Mouse (Mus musculus): Measurements from ENCODE around the gene Stk32c. TPM values are rescaled to one million over a fixed set of nuclear protein-coding genes. Genes with fewer than 3 reads are reported as not detected.

Stk32c gene
- polyA plus RNA-seq, 1 experiment from 2014 or later: 0.09 TPM

DNA sequence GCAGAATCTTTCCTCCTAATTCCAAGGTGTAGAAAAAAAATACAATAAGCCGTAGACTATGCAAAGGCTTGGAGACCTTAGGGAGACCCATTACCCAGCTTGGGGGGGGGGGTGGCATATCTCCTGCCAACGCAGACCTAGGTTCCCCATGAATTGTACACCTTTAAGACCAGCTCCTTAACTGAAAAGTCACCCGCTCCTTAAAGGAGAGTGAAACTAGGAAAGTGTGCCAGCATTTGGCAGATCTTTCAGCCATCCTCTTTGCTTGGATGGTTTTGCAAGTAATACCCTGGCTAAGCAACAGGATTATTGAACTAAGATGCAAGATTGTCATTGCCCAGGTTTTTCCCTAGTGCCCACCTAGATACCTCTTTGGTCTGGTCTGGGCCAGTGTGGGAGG is 644 bp upstream of the Stk32c start:
- peak overlapping the region; percentile 97 for H3K27ac ChIP-seq
- peaks cover 22% of the 10 kb centered on the region for H3K4me1 ChIP-seq
- peak overlapping the region; percentile 67 for H3K4me3 ChIP-seq
- no peak for DNase-seq (ENCODE audit: low spot score)
- no peaks in the 10 kb centered on the region for H3K9me3 ChIP-seq (replicated peaks)
- WGBS: 64% methylated on average over 3 of the region's 3 CpGs
- H3K27me3 ChIP-seq (ENCODE audit: low read depth, poor library complexity, severe bottlenecking): no peaks in the 10 kb centered on the region
- H3K36me3 ChIP-seq: no peaks in the 10 kb centered on the region

DNA sequence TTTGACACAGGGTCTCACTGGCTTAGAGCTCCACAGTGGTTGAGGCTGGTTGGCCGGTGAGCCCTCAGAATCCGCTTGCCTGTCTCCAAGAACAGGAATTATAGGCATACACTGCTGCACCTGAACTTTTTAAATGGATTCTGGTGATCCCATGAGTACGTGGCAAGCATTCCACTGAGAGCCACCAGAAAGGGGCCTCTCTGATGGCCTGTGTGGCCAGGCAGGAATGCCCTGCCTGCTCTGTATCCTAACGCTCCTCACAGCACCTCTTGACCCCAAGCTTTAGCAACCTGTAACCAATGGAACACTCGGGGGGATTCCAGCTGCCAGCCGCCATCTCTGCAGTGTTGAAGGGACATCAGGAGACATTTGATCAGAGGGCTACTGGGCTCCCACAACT is 1.3 kb downstream of the Stk32c start:
- H3K36me3 ChIP-seq: no peaks in the 10 kb centered on the region
- peak overlapping the region; percentile 97; the same call in 1 of the 2 replicates for H3K27ac ChIP-seq
- H3K4me3 ChIP-seq: no peak overlapping the region
- peaks cover 26% of the 10 kb centered on the region for H3K4me1 ChIP-seq
- H3K9me3 ChIP-seq (replicated peaks): no peaks in the 10 kb centered on the region
- 81% methylated on average over 6 of the region's 6 CpGs for WGBS
- H3K27me3 ChIP-seq (ENCODE audit: low read depth, poor library complexity, severe bottlenecking): no peaks in the 10 kb centered on the region
- DNase-seq (ENCODE audit: low spot score): no peak

GRCm38 (mm10) chr7:139208773-139209095 is 4.4 kb downstream of the Stk32c start:
- Histone ChIP-seq H3K27me3 (ENCODE audit: low read depth, poor library complexity, severe bottlenecking) (no peaks in the 10 kb centered on the region), H3K9me3 (replicated peaks) (no peaks in the 10 kb centered on the region), H3K4me1 (peaks cover 24% of the 10 kb centered on the region), H3K36me3 (no peaks in the 10 kb centered on the region), H3K27ac (no peak overlapping the region), H3K4me3 (no peak overlapping the region)
- WGBS: 42% methylated on average over 4 of the region's 4 CpGs
- DNase-seq (ENCODE audit: low spot score): no peak

DNA sequence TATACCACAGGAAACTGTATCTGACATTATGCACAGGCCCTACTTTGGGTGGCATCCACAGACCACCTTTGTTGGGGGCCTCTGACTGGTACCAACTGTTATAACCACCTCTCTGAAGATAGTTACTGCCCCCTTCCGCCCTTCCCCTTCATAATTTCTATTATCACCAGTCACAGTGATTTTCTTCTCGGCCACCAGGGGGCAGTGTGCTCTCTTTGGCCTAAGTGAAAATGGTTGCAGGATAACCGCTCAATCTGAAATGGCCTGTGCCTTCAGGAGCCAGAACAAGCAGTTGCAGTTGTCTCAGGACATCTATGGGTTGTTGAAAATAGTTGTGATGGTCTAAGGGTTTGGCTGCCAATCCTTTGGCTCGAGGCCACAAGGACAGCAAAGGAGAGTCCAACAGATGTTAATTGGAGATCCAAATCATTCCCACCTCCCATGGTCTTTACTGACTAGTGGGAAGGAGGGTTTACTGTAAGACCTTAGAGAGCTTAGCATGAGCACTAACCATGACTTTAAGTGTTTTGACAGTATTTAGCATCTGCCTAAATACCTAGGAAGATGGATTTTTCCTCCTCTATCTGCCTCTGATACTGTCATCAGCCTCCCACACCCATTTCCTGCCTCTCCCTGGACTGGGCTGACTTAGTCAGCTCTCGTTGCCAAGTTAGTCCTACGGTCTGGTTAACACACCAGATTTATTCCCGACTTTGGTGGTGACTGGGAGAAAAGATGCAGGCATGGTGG is 4.9 kb downstream of the Stk32c start:
- H3K9me3 ChIP-seq (replicated peaks): no peaks in the 10 kb centered on the region
- H3K27ac ChIP-seq: no peak overlapping the region
- peaks cover 18% of the 10 kb centered on the region for H3K4me1 ChIP-seq
- peak; percentile 79 for DNase-seq (ENCODE audit: low spot score)
- WGBS: 28% methylated on average over 7 of the region's 7 CpGs
- no peak overlapping the region for H3K4me3 ChIP-seq
- H3K36me3 ChIP-seq: no peaks in the 10 kb centered on the region
- H3K27me3 ChIP-seq (ENCODE audit: low read depth, poor library complexity, severe bottlenecking): no peaks in the 10 kb centered on the region

DNA sequence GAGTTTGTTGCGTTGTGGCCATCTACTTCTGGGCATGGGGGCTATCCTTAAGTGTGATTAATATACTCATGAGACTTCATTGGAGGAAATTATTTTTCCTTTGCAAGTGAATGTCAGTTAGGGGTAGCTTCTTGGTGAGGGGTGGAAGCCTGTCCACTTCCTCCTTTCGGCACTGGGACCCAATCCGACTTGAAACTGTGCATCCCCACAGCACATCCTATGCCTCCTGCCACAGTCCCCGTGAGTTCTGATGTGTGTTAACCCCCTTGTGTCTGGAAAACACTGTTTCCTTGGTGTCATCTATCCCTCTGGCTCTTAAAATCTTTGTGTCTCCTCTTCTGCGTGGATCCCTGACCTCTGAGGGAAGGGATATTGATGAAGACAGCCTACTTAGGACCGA is 11.9 kb downstream of the Stk32c start:
- Histone ChIP-seq H3K4me1 (no peaks in the 10 kb centered on the region), H3K4me3 (no peak overlapping the region), H3K27me3 (ENCODE audit: low read depth, poor library complexity, severe bottlenecking) (peaks cover 15% of the 10 kb centered on the region; the same call in 1 of the 2 replicates), H3K36me3 (no peaks in the 10 kb centered on the region), H3K9me3 (replicated peaks) (no peaks in the 10 kb centered on the region), H3K27ac (no peak overlapping the region)
- WGBS: 65% methylated on average over 6 of the region's 6 CpGs
- DNase-seq (ENCODE audit: low spot score): no peak

- Histone ChIP-seq H3K27me3 (ENCODE audit: low read depth, poor library complexity, severe bottlenecking) (peaks cover 15% of the 10 kb centered on the region; the same call in 1 of the 2 replicates), H3K4me3 (no peak overlapping the region), H3K27ac (no peak overlapping the region), H3K36me3 (no peaks in the 10 kb centered on the region), H3K4me1 (no peaks in the 10 kb centered on the region), H3K9me3 (replicated peaks) (no peaks in the 10 kb centered on the region)
- DNase-seq (ENCODE audit: low spot score): peak; percentile 65
- WGBS: 35% methylated on average over 7 of the region's 7 CpGs
Observed at GRCm38 (mm10) chr7:139200108-139200507, 13.0 kb downstream of the Stk32c start.

- WGBS: 83% methylated on average over 4 of the region's 4 CpGs
- H3K4me1 ChIP-seq: no peaks in the 10 kb centered on the region
- no peak for DNase-seq (ENCODE audit: low spot score)
- peaks cover 15% of the 10 kb centered on the region; the same call in 1 of the 2 replicates for H3K27me3 ChIP-seq (ENCODE audit: low read depth, poor library complexity, severe bottlenecking)
- no peak overlapping the region for H3K4me3 ChIP-seq
- no peaks in the 10 kb centered on the region for H3K9me3 ChIP-seq (replicated peaks)
- no peaks in the 10 kb centered on the region for H3K36me3 ChIP-seq
- H3K27ac ChIP-seq: no peak overlapping the region
Observed at GRCm38 (mm10) chr7:139197022-139197421, 16.1 kb downstream of the Stk32c start.

GRCm38 (mm10) chr7:139191619-139192018 is 21.5 kb downstream of the Stk32c start:
- DNase-seq (ENCODE audit: low spot score): no peak
- no peak overlapping the region for H3K4me3 ChIP-seq
- H3K27me3 ChIP-seq (ENCODE audit: low read depth, poor library complexity, severe bottlenecking): peaks cover 40% of the 10 kb centered on the region
- no peak overlapping the region for H3K27ac ChIP-seq
- H3K9me3 ChIP-seq (replicated peaks): peaks cover 4% of the 10 kb centered on the region; the same call in 1 of the 2 replicates
- WGBS: 71% methylated on average over 6 of the region's 6 CpGs
- peaks cover 18% of the 10 kb centered on the region for H3K4me1 ChIP-seq
- H3K36me3 ChIP-seq: no peaks in the 10 kb centered on the region

GRCm38 (mm10) chr7:139190616-139191015 is 22.5 kb downstream of the Stk32c start:
- peaks cover 50% of the 10 kb centered on the region for H3K27me3 ChIP-seq (ENCODE audit: low read depth, poor library complexity, severe bottlenecking)
- peaks cover 24% of the 10 kb centered on the region for H3K4me1 ChIP-seq
- no peak for DNase-seq (ENCODE audit: low spot score)
- 92% methylated on average over 4 of the region's 4 CpGs for WGBS
- no peaks in the 10 kb centered on the region for H3K36me3 ChIP-seq
- H3K27ac ChIP-seq: no peak overlapping the region
- H3K9me3 ChIP-seq (replicated peaks): peaks cover 4% of the 10 kb centered on the region; the same call in 1 of the 2 replicates
- no peak overlapping the region for H3K4me3 ChIP-seq

DNA sequence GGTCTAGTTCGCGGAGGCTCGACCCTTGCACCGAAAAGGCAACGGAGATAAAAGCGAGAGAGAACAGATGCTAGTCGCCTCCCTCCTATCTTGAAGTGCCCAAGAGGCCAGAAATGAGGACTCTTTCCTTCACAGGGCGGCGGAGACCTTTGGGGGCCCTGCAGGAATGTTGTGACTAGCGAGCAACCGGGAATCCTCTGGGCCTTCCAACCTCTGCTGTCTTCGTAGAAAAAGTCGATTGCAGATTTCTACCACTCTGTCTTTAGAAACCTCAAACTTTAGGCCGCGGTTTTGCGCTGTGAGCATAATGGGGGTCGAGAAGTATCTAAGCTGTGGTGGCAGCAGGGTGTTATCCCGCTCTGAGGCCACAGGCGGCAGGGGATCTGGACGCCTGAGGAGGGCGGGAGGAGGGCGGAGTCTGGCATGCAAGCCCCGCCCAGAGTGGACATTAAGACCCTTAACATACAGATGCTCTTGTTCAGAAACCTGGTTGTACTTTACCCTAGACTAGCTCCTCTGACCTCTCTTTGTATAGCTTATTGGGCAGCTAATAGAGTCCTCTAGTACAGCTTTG is 24.4 kb downstream of the Stk32c start:
- 2% methylated on average over 23 of the region's 23 CpGs for WGBS
- Histone ChIP-seq H3K4me1 (peaks cover 24% of the 10 kb centered on the region), H3K9me3 (replicated peaks) (peaks cover 4% of the 10 kb centered on the region; the same call in 1 of the 2 replicates), H3K27ac (peak overlapping the region; percentile 61), H3K27me3 (ENCODE audit: low read depth, poor library complexity, severe bottlenecking) (peaks cover 61% of the 10 kb centered on the region), H3K36me3 (no peaks in the 10 kb centered on the region), H3K4me3 (peak overlapping the region; percentile 66)
- DNase-seq (ENCODE audit: low spot score): peak; percentile 71

DNA sequence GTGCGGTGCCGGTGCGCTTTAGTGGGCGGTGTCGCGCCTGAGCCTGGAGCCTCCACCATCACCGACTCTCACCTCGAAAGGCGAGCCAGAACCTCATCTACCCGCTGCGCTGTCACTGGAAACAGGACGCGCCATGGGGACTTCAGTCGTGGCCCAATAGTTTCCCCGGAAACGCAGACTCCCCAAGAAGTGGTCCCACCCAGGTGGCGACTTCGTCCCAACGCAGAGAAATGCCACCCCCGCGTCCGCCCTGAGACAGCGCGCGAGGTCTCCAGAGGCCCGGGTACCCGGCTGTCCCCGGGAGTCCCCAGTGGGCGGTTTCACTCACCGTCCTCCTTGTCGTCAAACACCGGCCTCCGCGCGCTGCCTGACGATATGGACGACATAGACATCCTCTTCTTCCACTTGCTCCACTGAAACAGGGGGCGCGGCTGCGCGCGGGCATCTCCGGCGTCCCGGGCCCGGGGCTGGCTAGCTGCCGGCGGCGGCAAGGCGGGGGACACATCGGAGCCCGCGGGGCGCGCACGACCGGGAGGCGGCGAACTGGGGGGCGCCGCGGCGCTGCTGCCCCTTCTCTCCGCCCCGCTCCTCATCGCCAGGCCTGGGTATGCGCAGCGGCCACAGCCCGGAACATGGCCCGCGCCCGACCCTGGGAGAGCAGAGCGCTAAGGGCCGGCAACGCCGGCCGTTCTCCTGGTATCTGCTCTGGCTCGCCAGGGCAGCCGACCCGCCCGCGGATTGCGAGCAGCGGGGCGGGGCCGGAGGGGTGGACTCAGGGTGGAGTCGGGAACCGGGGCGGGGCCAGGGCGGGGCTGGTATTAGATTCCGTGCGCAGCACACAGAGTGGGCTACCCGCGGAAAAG is 25.1 kb downstream of the Stk32c start:
- Histone ChIP-seq H3K36me3 (no peaks in the 10 kb centered on the region), H3K9me3 (replicated peaks) (peaks cover 4% of the 10 kb centered on the region; the same call in 1 of the 2 replicates), H3K4me3 (peak overlapping the region; percentile 66), H3K27ac (peak overlapping the region; percentile 61), H3K27me3 (ENCODE audit: low read depth, poor library complexity, severe bottlenecking) (peaks cover 61% of the 10 kb centered on the region), H3K4me1 (peaks cover 24% of the 10 kb centered on the region)
- DNase-seq (ENCODE audit: low spot score): peak; percentile 93
- WGBS: under 1% methylated on average over 92 of the region's 94 CpGs

DNA sequence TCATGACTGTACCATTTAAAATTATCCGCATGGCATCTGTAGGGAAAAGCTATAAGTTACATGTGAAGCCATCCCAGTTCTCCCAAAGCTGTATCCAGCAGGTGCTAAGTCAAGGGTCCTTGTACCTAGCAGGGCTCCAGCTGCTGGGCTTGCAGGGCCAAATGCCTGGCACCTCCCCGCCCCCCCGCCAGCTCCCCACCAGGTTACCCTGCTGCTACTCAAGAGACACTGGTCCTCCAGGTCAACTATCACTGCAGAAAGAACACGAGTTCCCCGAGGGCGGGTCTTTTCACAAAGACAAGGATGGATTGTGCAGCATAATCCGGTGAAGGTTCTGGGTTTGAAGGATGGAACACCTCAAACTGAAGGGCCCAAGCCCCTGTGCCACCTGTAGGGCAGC is 25.8 kb downstream of the Stk32c start:
- H3K9me3 ChIP-seq (replicated peaks): peaks cover 4% of the 10 kb centered on the region; the same call in 1 of the 2 replicates
- 38% methylated on average over 7 of the region's 7 CpGs for WGBS
- no peaks in the 10 kb centered on the region for H3K36me3 ChIP-seq
- H3K27me3 ChIP-seq (ENCODE audit: low read depth, poor library complexity, severe bottlenecking): peaks cover 61% of the 10 kb centered on the region
- no peak for DNase-seq (ENCODE audit: low spot score)
- peaks cover 24% of the 10 kb centered on the region for H3K4me1 ChIP-seq
- no peak overlapping the region for H3K27ac ChIP-seq
- peak overlapping the region; percentile 66; the same call in 1 of the 2 replicates for H3K4me3 ChIP-seq

GRCm38 (mm10) chr7:139186436-139186835 is 26.7 kb downstream of the Stk32c start:
- H3K27me3 ChIP-seq (ENCODE audit: low read depth, poor library complexity, severe bottlenecking): peaks cover 61% of the 10 kb centered on the region
- 69% methylated on average over 8 of the region's 8 CpGs for WGBS

More at GRCm38 (mm10) chr7:139186436-139186835, 26.7 kb downstream of the Stk32c start:
- H3K4me3 ChIP-seq: no peak overlapping the region
- H3K9me3 ChIP-seq (replicated peaks): peaks cover 4% of the 10 kb centered on the region; the same call in 1 of the 2 replicates
- DNase-seq (ENCODE audit: low spot score): no peak
- no peaks in the 10 kb centered on the region for H3K36me3 ChIP-seq
- H3K4me1 ChIP-seq: peaks cover 24% of the 10 kb centered on the region
- no peak overlapping the region for H3K27ac ChIP-seq

Data from limb, embryonic 10.5 days (tissue).